ENCODE assay signal across 21 mouse cellular contexts in genomic region chr3:89296761-89297396, GRCm38 (mm10). TPM values are rescaled to one million over a fixed set of nuclear protein-coding genes. Genes with fewer than 3 reads are reported as not detected.
A peak's percentile ranks its signal among the peaks of the same experiment; 100 is the strongest.
DNase-seq lines count a peak whose midpoint lies in the region; ATAC-seq and TF ChIP-seq lines count a peak whose summit lies in the region.
"Had no signal": no experiment of that assay in that cellular context is flagged by ENCODE, and none has a peak within 500 bp of the region (broad histone marks: within the 10 kb centered on the region; RNA-seq: fewer than 3 reads in every experiment).

No protein-coding gene starts in this region.

- no peak overlapping the region for H3K9ac ChIP-seq in forebrain, embryonic 15.5 days (replicated peaks)
- no peak overlapping the region for H3K9ac ChIP-seq in forebrain, embryonic 13.5 days
- no peak overlapping the region for H3K9ac ChIP-seq in liver, adult 2 months (ENCODE audit: low read depth, low read length)
- no peak overlapping the region for H3K9ac ChIP-seq in liver, embryonic 12.5 days
- H3K9ac ChIP-seq: embryonic facial prominence, embryonic 13.5 days; hindbrain, embryonic 12.5 days; liver, embryonic 13.5 days had no signal

- no peak overlapping the region for H3K4me3 ChIP-seq in forebrain, embryonic 15.5 days
- no peak overlapping the region for H3K4me3 ChIP-seq in forebrain, embryonic 13.5 days
- no peak overlapping the region for H3K4me3 ChIP-seq in liver, adult 2 months (ENCODE audit: insufficient read depth, low read depth, low read length)
- no peak overlapping the region for H3K4me3 ChIP-seq in liver, embryonic 12.5 days
- H3K4me3 ChIP-seq: embryonic facial prominence, embryonic 13.5 days; heart, embryonic 10.5 days; hindbrain, embryonic 12.5 days; liver, embryonic 13.5 days had no signal

- peaks cover 7% of the 10 kb centered on the region for H3K4me1 ChIP-seq in forebrain, embryonic 15.5 days
- H3K4me1 ChIP-seq in forebrain, embryonic 13.5 days: peaks cover 8% of the 10 kb centered on the region; the same call in 1 of the 2 replicates
- peaks cover 31% of the 10 kb centered on the region for H3K4me1 ChIP-seq in liver, adult 2 months (ENCODE audit: control insufficient read depth, insufficient read depth, low read length)
- H3K4me1 ChIP-seq in liver, embryonic 12.5 days: peaks cover 9% of the 10 kb centered on the region

- H3K79me2 ChIP-seq in liver, adult 2 months (ENCODE audit: control insufficient read depth, insufficient read depth, low read length): no peaks in the 10 kb centered on the region; the same call in 1 of the 2 replicates

- H3K9me3 ChIP-seq in forebrain, embryonic 15.5 days: no peaks in the 10 kb centered on the region
- H3K9me3 ChIP-seq in forebrain, embryonic 13.5 days (replicated peaks): no peaks in the 10 kb centered on the region
- no peaks in the 10 kb centered on the region for H3K9me3 ChIP-seq in liver, embryonic 12.5 days (replicated peaks)
- H3K9me3 ChIP-seq: embryonic facial prominence, embryonic 13.5 days; G1E; heart, embryonic 10.5 days; hindbrain, embryonic 12.5 days; liver, embryonic 13.5 days had no signal

- 0 out of 2 replicates have a peak, but pooled peaks cover 4% of the 10 kb centered on the region for H3K27me3 ChIP-seq in forebrain, embryonic 15.5 days
- peaks cover 16% of the 10 kb centered on the region for H3K27me3 ChIP-seq in forebrain, embryonic 13.5 days
- no peaks in the 10 kb centered on the region for H3K27me3 ChIP-seq in liver, adult 2 months (ENCODE audit: control insufficient read depth, insufficient read depth, low read length)
- peaks cover 46% of the 10 kb centered on the region for H3K27me3 ChIP-seq in liver, embryonic 12.5 days (replicated peaks)

- H3K4me2 ChIP-seq in forebrain, embryonic 15.5 days (replicated peaks): no peak overlapping the region
- H3K4me2 ChIP-seq in forebrain, embryonic 13.5 days: no peak overlapping the region
- no peak overlapping the region for H3K4me2 ChIP-seq in liver, embryonic 12.5 days
- H3K4me2 ChIP-seq: embryonic facial prominence, embryonic 13.5 days; hindbrain, embryonic 12.5 days; liver, embryonic 13.5 days had no signal

- H3K27ac ChIP-seq in forebrain, embryonic 15.5 days (replicated peaks): peak overlapping the region; percentile 40; the same call in 1 of the 2 replicates
- H3K27ac ChIP-seq in forebrain, embryonic 13.5 days: no peak overlapping the region
- H3K27ac ChIP-seq in liver, adult 2 months (replicated peaks; ENCODE audit: insufficient read depth, low read depth, low read length): 0 out of 2 replicates have a peak overlapping the region, but pooled peaks have one; percentile 5
- no peak overlapping the region for H3K27ac ChIP-seq in liver, embryonic 12.5 days
- H3K27ac ChIP-seq: embryonic facial prominence, embryonic 13.5 days; heart, embryonic 10.5 days; hindbrain, embryonic 12.5 days; kidney, postnatal 0 days; liver, embryonic 13.5 days had no signal

- TF ChIP-seq POLR2A in liver, adult 2 months (IDR thresholded peaks at IDR 0.05; ENCODE audit: extremely low read depth, insufficient read depth, low read length): no peak
- no peak for TF ChIP-seq POLR2A in brain, embryonic 14.5 days (IDR thresholded peaks at IDR 0.05; ENCODE audit: borderline replicate concordance, extremely low read depth, insufficient read depth, insufficient read length, poor library complexity, severe bottlenecking)

- no peak for TF ChIP-seq CTCF in liver, adult 2 months (IDR thresholded peaks at IDR 0.05; ENCODE audit: low read depth, low read length)
- TF ChIP-seq CTCF in brain, embryonic 14.5 days (IDR thresholded peaks at IDR 0.05; ENCODE audit: borderline replicate concordance, extremely low read depth, insufficient read depth, insufficient read length): no peak

- DNase-seq in liver, adult 2 months (ENCODE audit: extremely low read depth, low read depth, low spot score): peak; percentile 24
- DNase-seq in 416B (ENCODE audit: low read depth): peak; percentile 45
- peak; percentile 40 for DNase-seq in brain, embryonic 14.5 days (ENCODE audit: low read depth)
- DNase-seq in cerebellum, adult 11 months: no peak
- DNase-seq: cerebellum, postnatal 10 days; heart, postnatal 10 days; kidney, adult 18-20 months; layer of hippocampus, postnatal 36 days; liver, embryonic 13.5 days; thymus, postnatal 25 days had no signal

- H3K36me3 ChIP-seq in forebrain, embryonic 15.5 days: no peaks in the 10 kb centered on the region
- no peaks in the 10 kb centered on the region for H3K36me3 ChIP-seq in forebrain, embryonic 13.5 days (ENCODE audit: poor library complexity, severe bottlenecking)
- no peaks in the 10 kb centered on the region for H3K36me3 ChIP-seq in liver, adult 2 months (ENCODE audit: control insufficient read depth, insufficient read depth, low read length)
- H3K36me3 ChIP-seq in liver, embryonic 12.5 days: no peaks in the 10 kb centered on the region
- H3K36me3 ChIP-seq: embryonic facial prominence, embryonic 13.5 days; G1E; heart, embryonic 10.5 days; hindbrain, embryonic 12.5 days; liver, embryonic 13.5 days had no signal

- ATAC-seq in forebrain, embryonic 15.5 days (replicated peaks): no peak
- ATAC-seq in forebrain, embryonic 13.5 days: no peak
- ATAC-seq in liver, embryonic 12.5 days: no peak

- 76% methylated on average over 11 of the region's 11 CpGs for WGBS in forebrain, embryonic 15.5 days
- WGBS in forebrain, embryonic 13.5 days: 84% methylated on average over 11 of the region's 11 CpGs
- 62% methylated on average over 11 of the region's 11 CpGs for WGBS in liver, adult 2 months
- 72% methylated on average over 11 of the region's 11 CpGs for WGBS in liver, embryonic 12.5 days (ENCODE audit: insufficient replicate concordance)

RNA-seq across cellular contexts. Expression of gene Efna1, which starts 15.9 kb away (rescaled TPM):
- polyA plus RNA-seq in forebrain, embryonic 15.5 days (2015; fragmentation: Nextera tagmentation; extraction: Ambion mirVana): 9.2 and 9.9 TPM in 2 replicates
- 9.5 and 10.9 TPM in 2 replicates for polyA plus RNA-seq in forebrain, embryonic 13.5 days (2015; fragmentation: Nextera tagmentation; extraction: Ambion mirVana)
- 22.1 and 35.2 TPM in 2 replicates for total RNA-seq in liver, adult 2 months (2014; rRNA removed)
- polyA plus RNA-seq in liver, adult 2 months (2012; rRNA removed): 73.1 and 73.4 TPM in 2 replicates
- 5.2 and 5.3 TPM in 2 replicates for polyA plus RNA-seq in liver, embryonic 12.5 days (2016; fragmentation: Nextera tagmentation; extraction: Ambion mirVana)
- 11.2 and 12.0 TPM in 2 replicates for polyA plus RNA-seq in brain, embryonic 14.5 days (2012; rRNA removed)
- total RNA-seq: megakaryocyte-erythroid progenitor cell, adult 5-6 weeks had no signal
- polyA plus RNA-seq: G1E had no signal

RNA-seq across cellular contexts. Expression of gene Efna3, which starts 25.9 kb away (rescaled TPM):
- polyA plus RNA-seq in forebrain, embryonic 15.5 days (2015; fragmentation: Nextera tagmentation; extraction: Ambion mirVana): 41.0 and 42.5 TPM in 2 replicates
- polyA plus RNA-seq in forebrain, embryonic 13.5 days (2015; fragmentation: Nextera tagmentation; extraction: Ambion mirVana): 18.7 and 23.4 TPM in 2 replicates
- total RNA-seq in liver, adult 2 months (2014; rRNA removed): not detected in 2 replicates
- polyA plus RNA-seq in liver, adult 2 months (2012; rRNA removed): not detected in 2 replicates
- polyA plus RNA-seq in liver, embryonic 12.5 days (2016; fragmentation: Nextera tagmentation; extraction: Ambion mirVana): 0.65 and 1.0 TPM in 2 replicates
- 59.4 and 60.3 TPM in 2 replicates for polyA plus RNA-seq in brain, embryonic 14.5 days (2012; rRNA removed)
- total RNA-seq: G1E; gastrocnemius, adult 18-20 months; gastrocnemius, postnatal 4 days; megakaryocyte-erythroid progenitor cell, adult 5-6 weeks had no signal
- polyA plus RNA-seq: G1E had no signal

RNA-seq across cellular contexts. Expression of gene Slc50a1, which starts 26.5 kb away (rescaled TPM):
- 35.4 and 40.6 TPM in 2 replicates for polyA plus RNA-seq in forebrain, embryonic 15.5 days (2015; fragmentation: Nextera tagmentation; extraction: Ambion mirVana)
- polyA plus RNA-seq in forebrain, embryonic 13.5 days (2015; fragmentation: Nextera tagmentation; extraction: Ambion mirVana): 25.8 and 32.7 TPM in 2 replicates
- total RNA-seq in liver, adult 2 months (2014; rRNA removed): 6.4 and 7.0 TPM in 2 replicates
- polyA plus RNA-seq in liver, adult 2 months (2012; rRNA removed): 36.3 and 41.2 TPM in 2 replicates
- polyA plus RNA-seq in liver, embryonic 12.5 days (2016; fragmentation: Nextera tagmentation; extraction: Ambion mirVana): 19.3 and 21.6 TPM in 2 replicates
- 41.4 and 71.8 TPM in 2 replicates for polyA plus RNA-seq in brain, embryonic 14.5 days (2012; rRNA removed)
- polyA plus RNA-seq: G1E had no signal

RNA-seq across cellular contexts. Expression of gene Dpm3, which starts 37.7 kb away (rescaled TPM):
- polyA plus RNA-seq in forebrain, embryonic 15.5 days (2015; fragmentation: Nextera tagmentation; extraction: Ambion mirVana): 76.5 and 89.6 TPM in 2 replicates
- 100 and 106 TPM in 2 replicates for polyA plus RNA-seq in forebrain, embryonic 13.5 days (2015; fragmentation: Nextera tagmentation; extraction: Ambion mirVana)
- 102 and 131 TPM in 2 replicates for total RNA-seq in liver, adult 2 months (2014; rRNA removed)
- 243 and 245 TPM in 2 replicates for polyA plus RNA-seq in liver, adult 2 months (2012; rRNA removed)
- 72.3 and 73.6 TPM in 2 replicates for polyA plus RNA-seq in liver, embryonic 12.5 days (2016; fragmentation: Nextera tagmentation; extraction: Ambion mirVana)
- 145 and 269 TPM in 2 replicates for polyA plus RNA-seq in brain, embryonic 14.5 days (2012; rRNA removed)

RNA-seq across cellular contexts. Expression of gene Efna4, which starts 40.9 kb away (rescaled TPM):
- polyA plus RNA-seq in forebrain, embryonic 15.5 days (2015; fragmentation: Nextera tagmentation; extraction: Ambion mirVana): 14.4 and 15.7 TPM in 2 replicates
- 16.0 and 16.3 TPM in 2 replicates for polyA plus RNA-seq in forebrain, embryonic 13.5 days (2015; fragmentation: Nextera tagmentation; extraction: Ambion mirVana)
- total RNA-seq in liver, adult 2 months (2014; rRNA removed): not detected in 2 replicates
- polyA plus RNA-seq in liver, adult 2 months (2012; rRNA removed): 0.06 and 0.27 TPM in 2 replicates
- polyA plus RNA-seq in liver, embryonic 12.5 days (2016; fragmentation: Nextera tagmentation; extraction: Ambion mirVana): 2.1 and 2.3 TPM in 2 replicates
- 12.6 and 22.9 TPM in 2 replicates for polyA plus RNA-seq in brain, embryonic 14.5 days (2012; rRNA removed)
- total RNA-seq: G1E; gastrocnemius, adult 18-20 months; megakaryocyte-erythroid progenitor cell, adult 5-6 weeks had no signal
- polyA plus RNA-seq: G1E had no signal

Comparison
In these comparisons a context has a peak if more than half of its experiments do, and no peak if none do; other contexts are left out.
1. H3K27ac ChIP-seq: peak in forebrain, embryonic 15.5 days (single experiment) and liver, adult 2 months (single experiment); none in forebrain, embryonic 13.5 days (single experiment) and liver, embryonic 12.5 days (single experiment).